Mouse (Mus musculus) neural tube, embryonic 12.5 days (tissue): ENCODE data around the gene Sik3. TPM values are rescaled to one million over a fixed set of nuclear protein-coding genes. Genes with fewer than 3 reads are reported as not detected.
"Not testable (repeated sequence)": the region's sequence is repeated elsewhere in the genome, so short reads cannot be mapped to it uniquely, and the experiment has no call there.

Experiments used
- ATAC-seq: fragments of 200-750 bp; cut with Nextera tagmentation; 2 replicates; pipeline ENCODE4 v1.8.0; 2017; ENCODE audit warnings: low read depth, mild to moderate bottlenecking, moderate TSS enrichment, moderate library complexity; ENCODE audit not compliant: low FRiP score
- H3K27ac ChIP-seq: fragments of 300-500 bp; sonication (generic); 2 replicates; pipeline ENCODE4 v1.5.1; 2016
- H3K27me3 ChIP-seq: fragments of 300-500 bp; sonication (generic); replicated peaks from 2 replicates; pipeline ENCODE4 v1.6.1; 2016; ENCODE audit warnings: mild to moderate bottlenecking
- H3K36me3 ChIP-seq: fragments of 300-500 bp; sonication (generic); 2 replicates; pipeline ENCODE4 v1.6.1; 2016; ENCODE audit warnings: mild to moderate bottlenecking
- H3K4me1 ChIP-seq: fragments of 300-500 bp; sonication (generic); 2 replicates; pipeline ENCODE4 v1.6.1; 2016
- H3K4me2 ChIP-seq: fragments of 300-500 bp; sonication (generic); replicated peaks from 2 replicates; pipeline ENCODE4 v1.6.1; 2016; ENCODE audit warnings: mild to moderate bottlenecking
- H3K4me3 ChIP-seq: fragments of 300-500 bp; sonication (generic); 2 replicates; pipeline ENCODE4 v1.5.1; 2016
- H3K9ac ChIP-seq: fragments of 300-500 bp; sonication (generic); 2 replicates; pipeline ENCODE4 v1.6.1; 2016; ENCODE audit warnings: mild to moderate bottlenecking
- H3K9me3 ChIP-seq: fragments of 300-500 bp; sonication (generic); 2 replicates; pipeline ENCODE4 v1.6.1; 2016; ENCODE audit warnings: mild to moderate bottlenecking
- WGBS: fragments of 180-500 bp; shearing (Covaris S2); methylation state at CpG from one replicate; pipeline ENCODE4 v1.1.7; 2016; 5-methylcytosine and 5-hydroxymethylcytosine counted together
- polyA plus RNA-seq: library from polyadenylated mRNA; unstranded; fragments of >200 nt; fragmentation: Nextera tagmentation; extraction: Ambion mirVana; gene quantifications from 2 replicates; pipeline ENCODE4 v1.2.1, GENCODE M21; 2016

Sik3 gene
- polyA plus RNA-seq, 1 experiment from 2014 or later, result 13.2 TPM

GRCm38 (mm10) chr9:46122731-46123130 lies 110.1 kb downstream of the Sik3 start:
- Histone ChIP-seq H3K27me3 (no peaks in the 10 kb centered on the region), H3K27ac (no peak overlapping the region), H3K36me3 (peaks cover 6% of the 10 kb centered on the region), H3K4me2 (no peak overlapping the region), H3K9me3 (no peaks in the 10 kb centered on the region), H3K4me3 (no peak overlapping the region), H3K4me1 (peaks cover 21% of the 10 kb centered on the region), H3K9ac (no peak overlapping the region)
- no peak for ATAC-seq
- WGBS, result 89% methylated on average over 9 of the region's 9 CpGs

GRCm38 (mm10) chr9:46126295-46126694 lies 113.7 kb downstream of the Sik3 start:
- Histone ChIP-seq H3K4me2 (no peak overlapping the region), H3K27me3 (no peaks in the 10 kb centered on the region), H3K9ac (no peak overlapping the region), H3K4me3 (no peak overlapping the region), H3K4me1 (peaks cover 10% of the 10 kb centered on the region; the same call in 1 of the 2 replicates), H3K9me3 (no peaks in the 10 kb centered on the region), H3K27ac (no peak overlapping the region), H3K36me3 (peaks cover 6% of the 10 kb centered on the region)
- ATAC-seq, result no peak
- WGBS, result 81% methylated on average over 2 of the region's 2 CpGs

GRCm38 (mm10) chr9:46127326-46127725 lies 114.7 kb downstream of the Sik3 start:
- peaks cover 6% of the 10 kb centered on the region; the same call in 1 of the 2 replicates for H3K4me1 ChIP-seq
- no peak overlapping the region for H3K9ac ChIP-seq
- H3K4me3 ChIP-seq, result no peak overlapping the region
- H3K36me3 ChIP-seq, result peaks cover 6% of the 10 kb centered on the region
- 42% methylated on average over 5 of the region's 5 CpGs for WGBS
- ATAC-seq, result no peak
- H3K27ac ChIP-seq, result no peak overlapping the region
- H3K9me3 ChIP-seq, result no peaks in the 10 kb centered on the region
- no peak overlapping the region for H3K4me2 ChIP-seq
- H3K27me3 ChIP-seq, result no peaks in the 10 kb centered on the region

DNA sequence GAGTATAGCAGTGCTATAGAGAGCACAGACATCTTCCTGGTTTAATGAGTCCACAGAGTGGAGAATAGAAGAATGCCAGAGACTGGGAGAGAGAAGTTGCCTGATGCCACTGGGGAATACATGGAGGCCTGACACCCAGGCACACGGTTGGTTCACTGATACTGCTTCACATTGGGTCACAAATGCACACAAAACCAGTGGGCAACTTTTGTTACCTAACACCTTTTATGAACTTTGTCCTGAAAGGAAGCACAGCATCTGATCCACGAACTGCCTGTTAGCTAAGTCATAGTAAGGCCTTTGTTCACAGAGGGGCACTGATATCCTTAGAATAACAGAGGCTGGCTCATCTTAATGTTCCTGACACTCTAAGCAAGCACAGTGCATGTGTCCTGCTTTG lies 116.6 kb downstream of the Sik3 start:
- Histone ChIP-seq H3K36me3 (no peaks in the 10 kb centered on the region), H3K9ac (no peak overlapping the region), H3K27ac (no peak overlapping the region), H3K4me2 (no peak overlapping the region), H3K4me1 (peaks cover 6% of the 10 kb centered on the region; the same call in 1 of the 2 replicates), H3K27me3 (no peaks in the 10 kb centered on the region), H3K9me3 (no peaks in the 10 kb centered on the region), H3K4me3 (no peak overlapping the region)
- ATAC-seq, result no peak
- 64% methylated on average over 2 of the region's 2 CpGs for WGBS

DNA sequence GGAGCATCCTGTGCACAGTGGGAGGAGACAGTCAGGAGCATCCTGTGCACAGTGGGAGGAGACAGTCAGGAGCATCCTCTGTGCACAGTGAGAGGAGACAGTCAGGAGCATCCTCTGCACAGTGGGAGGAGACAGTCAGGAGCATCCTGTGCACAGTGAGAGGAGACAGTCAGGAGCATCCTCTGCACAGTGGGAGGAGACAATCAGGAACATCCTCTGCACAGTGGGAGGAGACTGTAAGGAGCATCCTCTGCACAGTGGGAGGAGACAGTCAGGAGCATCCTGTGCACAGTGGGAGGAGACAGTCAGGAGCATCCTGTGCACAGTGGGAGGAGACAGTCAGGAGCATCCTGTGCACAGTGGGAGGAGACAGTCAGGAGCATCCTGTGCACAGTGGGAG lies 120.2 kb downstream of the Sik3 start:
- H3K4me3 ChIP-seq, H3K9ac ChIP-seq, H3K4me2 ChIP-seq, H3K27ac ChIP-seq, H3K9me3 ChIP-seq, H3K4me1 ChIP-seq, ATAC-seq, H3K27me3 ChIP-seq, H3K36me3 ChIP-seq: not testable (repeated sequence)

DNA sequence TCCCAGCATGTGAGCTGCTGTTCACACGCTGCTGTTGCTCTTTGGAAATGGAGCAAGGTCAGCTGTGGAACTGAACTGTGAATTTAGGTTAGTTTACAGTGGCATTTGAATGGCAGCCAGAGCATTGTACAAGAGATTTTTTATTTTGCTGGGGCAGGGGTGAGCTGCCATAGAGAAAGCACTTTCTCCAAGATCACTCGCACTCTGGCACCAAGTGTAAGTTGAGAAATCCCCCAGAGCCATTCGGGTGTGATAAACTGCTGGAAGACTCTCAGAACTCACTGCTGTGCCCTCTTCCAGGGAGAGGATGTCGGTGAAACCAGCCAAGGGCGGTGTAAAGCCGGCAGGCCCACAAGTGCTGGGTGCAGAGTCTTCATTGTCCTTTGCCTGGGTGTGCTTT lies 126.2 kb downstream of the Sik3 start:
- no peak for ATAC-seq
- H3K27me3 ChIP-seq, result no peaks in the 10 kb centered on the region
- H3K27ac ChIP-seq, result no peak overlapping the region
- WGBS, result 74% methylated on average over 6 of the region's 6 CpGs
- H3K4me2 ChIP-seq, result no peak overlapping the region
- H3K4me3 ChIP-seq, result no peak overlapping the region
- H3K9me3 ChIP-seq, result no peaks in the 10 kb centered on the region
- no peaks in the 10 kb centered on the region for H3K4me1 ChIP-seq
- H3K9ac ChIP-seq, result no peak overlapping the region
- H3K36me3 ChIP-seq, result no peaks in the 10 kb centered on the region

DNA sequence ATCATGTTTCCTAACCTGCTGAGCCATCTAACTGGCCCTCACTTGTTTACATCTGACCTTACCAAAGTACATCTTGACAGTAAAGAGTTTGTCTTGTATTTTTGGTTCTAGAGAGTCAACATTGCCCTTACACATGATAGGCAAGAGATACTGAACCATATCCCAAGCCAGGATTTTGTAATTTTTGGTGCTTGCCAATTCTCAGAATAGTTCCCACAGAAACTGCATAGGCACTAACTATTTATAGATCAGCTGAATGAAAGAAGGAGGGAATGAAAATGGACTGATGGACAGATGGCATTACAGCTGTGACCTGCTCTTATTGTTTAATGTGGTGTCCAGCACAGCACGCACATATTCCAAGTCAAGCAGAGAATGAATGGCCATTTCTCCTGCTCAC lies 128.2 kb downstream of the Sik3 start:
- WGBS, result 89% methylated on average over 1 of the region's 1 CpGs
- Histone ChIP-seq H3K36me3 (no peaks in the 10 kb centered on the region), H3K4me3 (no peak overlapping the region), H3K9ac (no peak overlapping the region), H3K4me1 (no peaks in the 10 kb centered on the region), H3K27ac (no peak overlapping the region), H3K27me3 (no peaks in the 10 kb centered on the region), H3K4me2 (no peak overlapping the region), H3K9me3 (no peaks in the 10 kb centered on the region)
- no peak for ATAC-seq

GRCm38 (mm10) chr9:46142031-46142430 lies 129.4 kb downstream of the Sik3 start:
- H3K4me2 ChIP-seq, result no peak overlapping the region
- WGBS, result 95% methylated on average over 1 of the region's 1 CpGs
- H3K9me3 ChIP-seq, result no peaks in the 10 kb centered on the region
- no peak overlapping the region for H3K4me3 ChIP-seq
- H3K4me1 ChIP-seq, result 0 out of 2 replicates have a peak, but pooled peaks cover 5% of the 10 kb centered on the region
- no peak overlapping the region for H3K27ac ChIP-seq
- H3K9ac ChIP-seq, result no peak overlapping the region
- ATAC-seq, result no peak
- H3K36me3 ChIP-seq, result no peaks in the 10 kb centered on the region
- H3K27me3 ChIP-seq, result no peaks in the 10 kb centered on the region

DNA sequence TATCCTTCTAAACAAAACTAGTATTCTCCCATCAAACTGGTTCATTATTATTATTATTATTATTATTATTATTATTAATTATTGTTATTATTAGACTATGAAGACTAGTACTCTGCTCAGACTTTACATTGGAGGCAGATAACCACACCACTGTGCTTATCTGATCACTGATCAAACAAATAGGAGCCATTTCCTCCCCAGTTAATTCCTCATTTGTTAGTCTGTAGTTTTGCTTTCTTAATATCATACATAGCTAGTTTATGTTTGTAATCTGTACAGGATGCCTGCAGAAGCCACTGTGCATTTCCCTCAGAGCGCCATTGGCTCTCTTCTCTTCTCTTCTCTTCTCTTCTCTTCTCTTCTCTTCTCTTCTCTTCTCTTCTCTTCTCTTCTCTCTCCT lies 129.9 kb downstream of the Sik3 start:
- Histone ChIP-seq H3K27me3 (no peaks in the 10 kb centered on the region), H3K4me3 (no peak overlapping the region), H3K9ac (no peak overlapping the region)

DNA sequence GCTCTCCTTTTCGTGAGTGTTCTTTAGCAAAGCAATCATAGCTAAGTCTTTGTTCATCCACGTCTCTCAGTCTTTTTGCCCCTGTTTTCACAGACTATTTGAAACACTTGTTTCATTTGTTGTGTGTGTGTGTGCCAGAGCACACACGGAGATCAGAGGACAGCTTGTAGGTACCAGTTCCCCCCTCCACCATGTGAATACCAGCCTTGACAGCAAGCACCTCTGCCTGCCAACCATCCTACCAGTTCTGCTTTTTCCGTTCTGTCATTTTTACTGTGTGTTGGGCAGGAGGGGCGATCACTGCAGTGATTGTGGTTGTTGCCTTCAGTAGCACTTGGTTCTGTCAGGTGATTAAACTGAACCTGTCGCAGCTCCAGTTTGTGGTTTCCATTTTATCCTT lies 132.4 kb downstream of the Sik3 start:
- WGBS, result 86% methylated on average over 6 of the region's 6 CpGs
- ATAC-seq, result no peak
- 0 out of 2 replicates have a peak, but pooled peaks cover 5% of the 10 kb centered on the region for H3K4me1 ChIP-seq

More for the DNA sequence above, 129.9 kb downstream of the Sik3 start:
- no peak for ATAC-seq
- Histone ChIP-seq H3K27ac (no peak overlapping the region), H3K4me2 (no peak overlapping the region), H3K36me3 (no peaks in the 10 kb centered on the region), H3K4me1 (0 out of 2 replicates have a peak, but pooled peaks cover 5% of the 10 kb centered on the region), H3K9me3 (no peaks in the 10 kb centered on the region)
- 97% methylated on average over 1 of the region's 1 CpGs for WGBS

DNA sequence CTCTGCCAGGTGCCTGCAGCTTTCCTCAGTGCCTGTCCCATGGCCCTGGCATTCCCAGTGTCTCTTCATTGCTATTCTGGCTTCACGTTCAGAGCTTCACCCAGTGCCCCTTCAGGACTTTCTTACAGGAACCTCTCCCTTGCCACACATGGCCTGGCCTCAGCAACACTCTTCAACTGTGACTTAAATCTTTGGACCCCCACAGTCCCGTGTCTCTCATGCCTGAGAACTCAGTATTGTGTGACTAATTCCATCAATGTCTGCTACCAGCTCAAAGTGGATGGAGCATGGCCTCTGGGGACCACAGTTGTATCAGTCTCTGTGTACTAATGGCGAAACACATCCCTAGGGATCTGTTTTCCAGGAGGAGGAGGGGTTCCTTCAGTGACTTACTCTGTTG lies 133.8 kb downstream of the Sik3 start:
- ATAC-seq, result no peak
- 68% methylated on average over 3 of the region's 3 CpGs for WGBS
- no peaks in the 10 kb centered on the region for H3K36me3 ChIP-seq
- no peaks in the 10 kb centered on the region for H3K27me3 ChIP-seq
- no peak overlapping the region for H3K27ac ChIP-seq
- H3K9ac ChIP-seq, result no peak overlapping the region
- H3K4me3 ChIP-seq, result no peak overlapping the region
- 0 out of 2 replicates have a peak, but pooled peaks cover 5% of the 10 kb centered on the region for H3K4me1 ChIP-seq
- H3K4me2 ChIP-seq, result no peak overlapping the region
- H3K9me3 ChIP-seq, result no peaks in the 10 kb centered on the region

More for the DNA sequence above, 132.4 kb downstream of the Sik3 start:
- Histone ChIP-seq H3K9ac (no peak overlapping the region), H3K27ac (no peak overlapping the region), H3K4me3 (no peak overlapping the region), H3K27me3 (no peaks in the 10 kb centered on the region), H3K9me3 (no peaks in the 10 kb centered on the region), H3K36me3 (no peaks in the 10 kb centered on the region), H3K4me2 (no peak overlapping the region)

GRCm38 (mm10) chr9:46148723-46149122 lies 136.1 kb downstream of the Sik3 start:
- H3K4me1 ChIP-seq, result 0 out of 2 replicates have a peak, but pooled peaks cover 5% of the 10 kb centered on the region
- no peaks in the 10 kb centered on the region for H3K27me3 ChIP-seq
- H3K36me3 ChIP-seq, result no peaks in the 10 kb centered on the region
- no peak for ATAC-seq
- no peak overlapping the region for H3K4me2 ChIP-seq
- H3K4me3 ChIP-seq, result no peak overlapping the region
- H3K27ac ChIP-seq, result no peak overlapping the region
- no peaks in the 10 kb centered on the region for H3K9me3 ChIP-seq
- WGBS, result 94% methylated on average over 4 of the region's 4 CpGs
- H3K9ac ChIP-seq, result no peak overlapping the region

GRCm38 (mm10) chr9:46149392-46149791 lies 136.8 kb downstream of the Sik3 start:
- WGBS, result 83% methylated on average over 5 of the region's 5 CpGs
- H3K4me3 ChIP-seq, result no peak overlapping the region
- 0 out of 2 replicates have a peak, but pooled peaks cover 5% of the 10 kb centered on the region for H3K4me1 ChIP-seq
- no peak for ATAC-seq
- no peaks in the 10 kb centered on the region for H3K9me3 ChIP-seq
- no peaks in the 10 kb centered on the region for H3K36me3 ChIP-seq
- H3K27me3 ChIP-seq, result no peaks in the 10 kb centered on the region
- no peak overlapping the region for H3K27ac ChIP-seq
- no peak overlapping the region for H3K9ac ChIP-seq
- no peak overlapping the region for H3K4me2 ChIP-seq
